Mouse (Mus musculus): ENCODE data around the gene Cacng2. TPM values are rescaled to one million over a fixed set of nuclear protein-coding genes. Genes with fewer than 3 reads are reported as not detected.

The Cacng2 gene
- polyA plus RNA-seq, 1 experiment from 2014 or later = 0.56 TPM

DNA sequence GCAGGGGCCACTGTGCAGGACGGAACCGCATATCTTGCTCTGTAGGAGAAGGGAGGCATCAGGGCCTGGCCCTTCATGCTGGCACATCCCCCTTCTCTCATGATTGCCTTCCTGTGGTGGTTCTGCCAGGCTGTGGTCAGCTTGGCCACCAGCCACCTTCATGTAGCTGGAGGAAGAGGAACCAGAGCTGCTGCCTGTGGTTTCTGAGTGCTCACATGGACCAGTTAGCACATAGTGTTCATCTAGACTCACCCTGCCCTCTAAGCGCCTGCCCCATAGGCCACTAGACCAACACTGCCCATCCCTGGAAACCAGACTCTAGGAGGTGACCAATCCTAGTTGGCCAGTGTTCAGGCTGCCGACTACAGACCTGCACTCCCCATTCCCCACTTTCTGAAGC, 174.1 kb downstream of the Cacng2 start:
- H3K4me3 ChIP-seq (ENCODE audit: low read depth, low read length) = no peak overlapping the region
- no peaks in the 10 kb centered on the region for H3K27me3 ChIP-seq (ENCODE audit: control insufficient read depth, insufficient read depth, low read length)
- no peaks in the 10 kb centered on the region; the same call in 1 of the 2 replicates for H3K36me3 ChIP-seq (ENCODE audit: control insufficient read depth, insufficient read depth, low read length)
- H3K4me1 ChIP-seq (replicated peaks; ENCODE audit: control insufficient read depth, insufficient read depth, low read length) = no peaks in the 10 kb centered on the region
- WGBS = 87% methylated on average over 4 of the region's 4 CpGs
- no peaks in the 10 kb centered on the region for H3K9me3 ChIP-seq (ENCODE audit: control insufficient read depth, low read length)
- no peak overlapping the region for H3K4me2 ChIP-seq (ENCODE audit: low read depth, low read length, severe bottlenecking)
- no peak for ATAC-seq (replicated peaks; ENCODE audit: low FRiP score)
- no peak overlapping the region for H3K27ac ChIP-seq (ENCODE audit: low read depth, low read length)
- no peak overlapping the region for H3K9ac ChIP-seq (ENCODE audit: low read length)
- DNase-seq (ENCODE audit: low spot score) = no peak

Other genes with a start within 250 kb of the Cacng2 start
- gene Txn2, start 191.0 kb downstream of the Cacng2 start, polyA plus RNA-seq (2014; fragmentation: Nextera tagmentation; extraction: Ambion mirVana) = 232 and 267 TPM in 2 replicates
- 9.1 TPM in 2 replicates for gene Foxred2, start 163.3 kb downstream of the Cacng2 start, polyA plus RNA-seq (2014; fragmentation: Nextera tagmentation; extraction: Ambion mirVana)
- 243 and 275 TPM in 2 replicates for gene Eif3d, start 149.2 kb downstream of the Cacng2 start, polyA plus RNA-seq (2014; fragmentation: Nextera tagmentation; extraction: Ambion mirVana)
- gene Ift27, start 54.1 kb upstream of the Cacng2 start, polyA plus RNA-seq (2014; fragmentation: Nextera tagmentation; extraction: Ambion mirVana) = 142 and 145 TPM in 2 replicates
- not detected in 2 replicates for gene Pvalb, start 86.4 kb upstream of the Cacng2 start, polyA plus RNA-seq (2014; fragmentation: Nextera tagmentation; extraction: Ambion mirVana)
- gene Ncf4, start 124.8 kb upstream of the Cacng2 start, polyA plus RNA-seq (2014; fragmentation: Nextera tagmentation; extraction: Ambion mirVana) = 4.7 and 8.2 TPM in 2 replicates
- 0.17 and 0.40 TPM in 2 replicates for gene Csf2rb2, start 185.7 kb upstream of the Cacng2 start, polyA plus RNA-seq (2014; fragmentation: Nextera tagmentation; extraction: Ambion mirVana)
- gene Csf2rb, start 205.7 kb upstream of the Cacng2 start, polyA plus RNA-seq (2014; fragmentation: Nextera tagmentation; extraction: Ambion mirVana) = 1.7 and 2.2 TPM in 2 replicates

Data from forebrain, embryonic 11.5 days (tissue).